Mouse (Mus musculus): ENCODE results near the gene Abcg4. TPM values are rescaled to one million over a fixed set of nuclear protein-coding genes. Genes with fewer than 3 reads are reported as not detected.

Gene Abcg4
- polyA plus RNA-seq, 2 experiments, result 10.6 to 35.6 TPM

DNA sequence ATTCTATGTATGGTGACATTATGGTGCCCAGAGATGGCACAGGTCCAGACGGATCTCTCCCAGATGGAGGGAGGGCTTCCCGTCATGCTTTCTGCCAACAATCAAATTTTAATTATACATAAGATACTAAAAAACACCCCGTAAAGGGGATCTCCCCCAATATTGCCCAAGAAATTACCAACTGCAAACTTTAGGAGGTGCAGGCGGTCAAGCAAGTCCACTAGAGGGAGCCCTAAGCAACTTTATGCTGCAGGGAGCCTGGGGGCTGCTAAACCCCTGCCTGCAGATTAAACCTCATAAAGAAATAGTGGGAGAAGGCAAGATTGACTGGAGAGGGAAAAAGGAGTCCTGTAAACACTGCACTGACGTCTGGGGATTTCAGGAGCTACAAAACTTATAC is 49.0 kb downstream of the Abcg4 start:
- no peaks in the 10 kb centered on the region for H3K9me3 ChIP-seq (ENCODE audit: control insufficient read depth, low read length)
- peak in 2 of 3 experiments; percentile 31 to 35 for DNase-seq (ENCODE audit: low read depth in 3 of 3, low spot score in 3 of 3)
- no peaks in the 10 kb centered on the region for H3K36me3 ChIP-seq (replicated peaks; ENCODE audit: control insufficient read depth, insufficient read depth, low read depth)
- WGBS (ENCODE audit: insufficient replicate concordance), result 10% methylated on average over 5 of the region's 5 CpGs
- no peak overlapping the region for H3K27ac ChIP-seq
- H3K4me2 ChIP-seq (ENCODE audit: low read depth), result no peak overlapping the region
- no peak overlapping the region for H3K9ac ChIP-seq (replicated peaks)
- H3K4me1 ChIP-seq (replicated peaks; ENCODE audit: control insufficient read depth in 2 of 2, insufficient read depth in 2 of 2, low read length in 1 of 2), result peaks cover 0 to 3% of the 10 kb centered on the region in 2 experiments; a peak in 2 of 4 replicates
- no peaks in the 10 kb centered on the region; the same call in none of the 2 replicates for H3K27me3 ChIP-seq (ENCODE audit: control insufficient read depth, insufficient read depth, low read length)
- ATAC-seq (ENCODE audit: insufficient read depth), result no peak
- TF ChIP-seq EP300 (IDR thresholded peaks at IDR 0.05; ENCODE audit: low read depth) (no peak), CTCF (IDR thresholded peaks at IDR 0.05; ENCODE audit: low read depth) (peak; percentile 86)
- no peak overlapping the region for H3K4me3 ChIP-seq (ENCODE audit: insufficient read depth in 1 of 2, low read depth in 2 of 2, low read length in 2 of 2)

DNA sequence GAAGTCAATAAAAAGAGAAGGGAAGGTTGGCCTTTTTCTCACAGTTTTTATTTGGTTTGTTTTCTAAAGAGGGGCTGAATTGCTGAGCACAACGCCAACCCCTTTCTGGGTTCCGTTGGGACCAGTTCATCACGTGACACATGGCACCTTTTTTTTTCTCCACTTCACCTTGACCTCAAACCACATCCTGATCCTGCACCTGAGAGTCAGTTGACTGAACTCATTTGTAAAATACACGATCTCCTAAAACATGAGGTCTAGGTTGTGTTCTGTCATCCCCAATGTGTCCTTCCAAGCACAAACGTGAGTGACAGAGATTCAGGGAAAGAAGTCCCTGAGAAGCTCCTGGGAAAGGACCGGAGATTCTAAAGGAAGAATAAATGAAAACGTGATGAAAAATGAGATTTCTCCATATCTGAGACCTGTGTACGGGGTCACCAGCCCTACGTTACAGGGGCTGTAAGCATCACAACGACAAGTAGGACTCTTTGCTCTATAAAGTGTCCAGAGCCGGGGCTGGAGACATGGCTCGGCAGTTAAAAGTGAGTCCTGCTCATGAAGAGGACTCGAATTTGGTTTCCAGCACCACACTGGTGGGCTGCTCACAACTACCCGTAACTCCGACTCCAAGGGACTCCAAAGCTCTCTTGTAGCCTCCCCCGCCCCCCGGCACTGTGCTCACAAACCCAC is 49.8 kb downstream of the Abcg4 start:
- no peak overlapping the region for H3K9ac ChIP-seq (replicated peaks)
- no peak overlapping the region for H3K27ac ChIP-seq
- DNase-seq (ENCODE audit: low read depth in 3 of 3, low spot score in 3 of 3) (no peak), ATAC-seq (ENCODE audit: insufficient read depth) (no peak)
- H3K4me2 ChIP-seq (ENCODE audit: low read depth), result no peak overlapping the region
- no peaks in the 10 kb centered on the region for H3K9me3 ChIP-seq (ENCODE audit: control insufficient read depth, low read length)
- no peak overlapping the region for H3K4me3 ChIP-seq (ENCODE audit: insufficient read depth in 1 of 2, low read depth in 2 of 2, low read length in 2 of 2)
- no peaks in the 10 kb centered on the region; the same call in none of the 2 replicates for H3K27me3 ChIP-seq (ENCODE audit: control insufficient read depth, insufficient read depth, low read length)
- H3K4me1 ChIP-seq (replicated peaks; ENCODE audit: control insufficient read depth in 2 of 2, insufficient read depth in 2 of 2, low read length in 1 of 2), result peaks cover 0 to 7% of the 10 kb centered on the region in 2 experiments; a peak in 2 of 4 replicates
- H3K36me3 ChIP-seq (replicated peaks; ENCODE audit: control insufficient read depth, insufficient read depth, low read depth), result no peaks in the 10 kb centered on the region
- TF ChIP-seq CTCF (IDR thresholded peaks at IDR 0.05; ENCODE audit: low read depth) (no peak), EP300 (IDR thresholded peaks at IDR 0.05; ENCODE audit: low read depth) (no peak)
- 65% methylated on average over 17 of the region's 17 CpGs for WGBS (ENCODE audit: insufficient replicate concordance)

DNA sequence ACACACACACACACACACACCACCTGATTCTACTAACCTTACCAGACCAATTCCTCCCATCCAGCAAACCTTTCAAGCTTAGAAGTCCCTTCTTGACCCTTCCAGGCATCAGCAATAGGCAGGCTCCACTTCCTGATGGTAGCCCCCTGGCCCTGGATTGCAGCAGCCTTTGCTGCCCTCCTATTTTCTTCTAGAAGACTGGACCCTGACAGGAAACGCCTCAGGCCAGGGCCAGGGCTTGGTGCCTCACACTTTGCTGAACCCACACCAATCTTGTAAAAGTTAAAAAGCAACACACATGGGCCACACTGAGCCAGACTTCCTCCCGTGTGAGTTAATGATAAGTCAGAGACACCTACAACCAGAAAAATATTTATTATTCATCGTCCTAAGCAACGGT is 51.3 kb downstream of the Abcg4 start:
- no peak overlapping the region for H3K9ac ChIP-seq (replicated peaks)
- TF ChIP-seq CTCF (IDR thresholded peaks at IDR 0.05; ENCODE audit: low read depth) (no peak), EP300 (IDR thresholded peaks at IDR 0.05; ENCODE audit: low read depth) (no peak)
- no peaks in the 10 kb centered on the region; the same call in none of the 2 replicates for H3K27me3 ChIP-seq (ENCODE audit: control insufficient read depth, insufficient read depth, low read length)
- H3K27ac ChIP-seq, result no peak overlapping the region
- no peak for ATAC-seq (ENCODE audit: insufficient read depth)
- DNase-seq (ENCODE audit: low read depth in 3 of 3, low spot score in 3 of 3), result no peak
- WGBS (ENCODE audit: insufficient replicate concordance), result 56% methylated on average over 4 of the region's 4 CpGs
- H3K4me1 ChIP-seq (replicated peaks; ENCODE audit: control insufficient read depth in 2 of 2, insufficient read depth in 2 of 2, low read length in 1 of 2), result peaks cover 4 to 10% of the 10 kb centered on the region in 2 experiments
- H3K36me3 ChIP-seq (replicated peaks; ENCODE audit: control insufficient read depth, insufficient read depth, low read depth), result no peaks in the 10 kb centered on the region
- H3K9me3 ChIP-seq (ENCODE audit: control insufficient read depth, low read length), result no peaks in the 10 kb centered on the region
- H3K4me3 ChIP-seq (ENCODE audit: insufficient read depth in 1 of 2, low read depth in 2 of 2, low read length in 2 of 2), result no peak overlapping the region
- H3K4me2 ChIP-seq (ENCODE audit: low read depth), result no peak overlapping the region

DNA sequence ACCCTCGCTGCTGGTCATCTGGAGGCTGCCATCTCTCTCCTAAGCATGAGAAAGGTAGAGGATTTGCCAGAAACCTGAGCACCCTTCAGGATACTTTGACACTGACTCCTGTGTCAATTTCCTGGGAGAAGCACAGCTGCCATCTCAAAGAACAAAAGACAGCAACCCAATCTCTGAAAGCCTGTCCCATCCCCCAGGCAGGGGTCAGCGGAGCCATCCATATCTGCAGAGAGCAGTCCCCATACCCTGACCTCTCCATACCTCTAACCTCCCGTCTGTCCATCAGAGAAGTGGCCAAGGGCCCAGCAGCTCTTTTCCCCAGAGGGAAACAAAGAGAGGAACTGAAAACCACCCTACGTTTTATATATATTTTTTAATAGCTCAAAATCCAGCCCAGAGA is 51.8 kb downstream of the Abcg4 start:
- Histone ChIP-seq H3K4me3 (ENCODE audit: insufficient read depth in 1 of 2, low read depth in 2 of 2, low read length in 2 of 2) (no peak overlapping the region), H3K27me3 (ENCODE audit: control insufficient read depth, insufficient read depth, low read length) (no peaks in the 10 kb centered on the region; the same call in none of the 2 replicates), H3K4me2 (ENCODE audit: low read depth) (no peak overlapping the region), H3K36me3 (replicated peaks; ENCODE audit: control insufficient read depth, insufficient read depth, low read depth) (no peaks in the 10 kb centered on the region), H3K4me1 (replicated peaks; ENCODE audit: control insufficient read depth in 2 of 2, insufficient read depth in 2 of 2, low read length in 1 of 2) (peaks cover 7 to 15% of the 10 kb centered on the region in 2 experiments), H3K9ac (replicated peaks) (no peak overlapping the region), H3K9me3 (ENCODE audit: control insufficient read depth, low read length) (no peaks in the 10 kb centered on the region), H3K27ac (no peak overlapping the region)
- DNase-seq (ENCODE audit: low read depth in 3 of 3, low spot score in 3 of 3) (no peak), ATAC-seq (ENCODE audit: insufficient read depth) (no peak)
- 58% methylated on average over 4 of the region's 4 CpGs for WGBS (ENCODE audit: insufficient replicate concordance)
- TF ChIP-seq EP300 (IDR thresholded peaks at IDR 0.05; ENCODE audit: low read depth) (no peak), CTCF (IDR thresholded peaks at IDR 0.05; ENCODE audit: low read depth) (no peak)

DNA sequence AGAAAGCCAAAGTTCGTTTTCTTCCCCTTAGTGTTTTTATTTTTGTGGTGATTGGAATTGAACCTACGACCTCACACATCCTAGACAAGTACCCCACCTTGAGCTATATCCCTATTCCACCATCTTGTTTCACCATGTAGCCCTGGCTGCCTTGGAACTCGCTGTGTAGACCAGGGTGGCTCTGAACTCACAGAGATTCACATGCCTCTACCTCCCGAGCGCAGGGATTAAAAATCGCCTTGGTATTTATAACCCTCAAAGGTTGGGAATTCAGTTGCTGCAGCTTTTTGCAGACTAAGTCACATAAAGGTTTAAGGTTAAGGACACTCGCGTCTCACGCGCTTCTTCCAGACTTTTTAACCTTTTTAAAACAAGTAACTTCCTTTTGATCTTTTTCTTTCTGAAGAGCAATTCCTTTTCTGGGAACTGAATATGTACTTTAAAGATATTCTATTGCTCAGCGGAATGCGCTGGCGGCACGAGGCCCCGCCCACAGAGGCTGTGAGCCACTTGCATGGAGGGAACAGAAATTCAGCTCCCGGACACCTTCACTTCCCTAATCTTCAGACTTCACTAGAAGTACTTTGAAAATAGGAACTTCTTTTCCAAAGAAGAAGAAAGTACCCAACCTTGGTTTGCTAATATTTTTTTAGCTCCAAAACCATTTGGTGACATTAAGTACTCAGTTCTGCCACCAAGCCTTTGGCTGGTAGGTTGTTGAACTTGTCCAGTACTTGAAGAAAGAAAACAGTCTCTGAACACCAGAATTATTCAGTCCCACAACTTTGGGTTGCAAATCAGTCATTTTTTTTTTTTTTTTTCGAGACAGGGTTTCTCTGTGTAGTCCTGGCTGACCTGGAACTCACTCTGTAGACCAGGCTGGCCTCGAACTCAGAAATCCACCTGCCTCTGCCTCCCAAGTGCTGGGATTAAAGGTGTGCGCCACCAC is 53.7 kb downstream of the Abcg4 start:
- Histone ChIP-seq H3K4me2 (ENCODE audit: low read depth) (peak overlapping the region; percentile 94), H3K27ac (peak overlapping the region; percentile 80), H3K9ac (replicated peaks) (peak overlapping the region; percentile 95), H3K27me3 (ENCODE audit: control insufficient read depth, insufficient read depth, low read length) (no peaks in the 10 kb centered on the region), H3K4me1 (replicated peaks; ENCODE audit: control insufficient read depth in 2 of 2, insufficient read depth in 2 of 2, low read length in 1 of 2) (peaks cover 10 to 16% of the 10 kb centered on the region in 2 experiments), H3K9me3 (ENCODE audit: control insufficient read depth, low read length) (no peaks in the 10 kb centered on the region), H3K36me3 (replicated peaks; ENCODE audit: control insufficient read depth, insufficient read depth, low read depth) (no peaks in the 10 kb centered on the region), H3K4me3 (ENCODE audit: insufficient read depth in 1 of 2, low read depth in 2 of 2, low read length in 2 of 2) (peak overlapping the region; percentile 84 to 98)
- ATAC-seq (ENCODE audit: insufficient read depth) (peak; percentile 47), DNase-seq (ENCODE audit: low read depth in 3 of 3, low spot score in 3 of 3) (peak; percentile 60 to 66 (median 62))
- TF ChIP-seq EP300 (IDR thresholded peaks at IDR 0.05; ENCODE audit: low read depth), result no peak
- no peak for TF ChIP-seq CTCF (IDR thresholded peaks at IDR 0.05; ENCODE audit: low read depth)
- 11% methylated on average over 19 of the region's 19 CpGs for WGBS (ENCODE audit: insufficient replicate concordance)
